In genomic region chr9:98180766-98181165, GRCm38 (mm10) we compare ENCODE assay signal across 20 mouse cellular contexts.
DNase-seq lines count a peak whose midpoint lies in the region; ATAC-seq and TF ChIP-seq lines count a peak whose summit lies in the region.
"Had no signal": no experiment of that assay in that cellular context is flagged by ENCODE, and none has a peak within 500 bp of the region (broad histone marks: within the 10 kb centered on the region; RNA-seq: fewer than 3 reads in every experiment).

No protein-coding gene starts in this region.

- peak; percentile 22 for DNase-seq in heart, embryonic 10.5 days (ENCODE audit: low spot score)
- DNase-seq in heart, adult 2 months: no peak
- DNase-seq in right cerebral cortex, postnatal 10 days (ENCODE audit: low spot score in 2 of 2): peak; percentile 13 to 18
- DNase-seq in right cerebral cortex, adult 18-20 months: no peak
- peak; percentile 46 for DNase-seq in cerebellum, adult 9-10 months
- DNase-seq in kidney, postnatal 36 days: no peak
- DNase-seq: B cell, adult 2 months; embryo, embryonic 11 days; heart, postnatal 14 days; thymus, adult 18-20 months had no signal

- H3K4me1 ChIP-seq in heart, embryonic 10.5 days: no peaks in the 10 kb centered on the region
- H3K4me1 ChIP-seq in heart, adult 2 months (ENCODE audit: control insufficient read depth, insufficient read depth, low read length): no peaks in the 10 kb centered on the region
- H3K4me1 ChIP-seq: embryonic facial prominence, embryonic 15.5 days; heart, embryonic 12.5 days; kidney, embryonic 15.5 days; liver, embryonic 12.5 days; lung, embryonic 15.5 days had no signal

- no peak for ATAC-seq in inflammation-experienced regulatory T-cells, adult 6 months
- ATAC-seq: forebrain, embryonic 16.5 days; intestine, postnatal 0 days; liver, embryonic 12.5 days had no signal

- no peak for TF ChIP-seq POLR2A in heart, adult 2 months (IDR thresholded peaks at IDR 0.05; ENCODE audit: insufficient read depth, low read depth, low read length)

- no peak for TF ChIP-seq EP300 in heart, adult 2 months (IDR thresholded peaks at IDR 0.05; ENCODE audit: insufficient read depth, low read depth, low read length)

- H3K27ac ChIP-seq in heart, embryonic 10.5 days: no peak overlapping the region
- H3K27ac ChIP-seq in heart, adult 2 months: no peak overlapping the region
- H3K27ac ChIP-seq: embryonic facial prominence, embryonic 15.5 days; hindbrain, embryonic 14.5 days; kidney, embryonic 15.5 days; liver, embryonic 12.5 days; lung, embryonic 15.5 days; macrophage had no signal

- H3K9me3 ChIP-seq in heart, embryonic 10.5 days: no peaks in the 10 kb centered on the region
- H3K9me3 ChIP-seq: embryonic facial prominence, embryonic 15.5 days; heart, embryonic 12.5 days; kidney, embryonic 15.5 days; liver, embryonic 12.5 days; lung, embryonic 15.5 days had no signal

- H3K4me3 ChIP-seq in heart, embryonic 10.5 days: no peak overlapping the region
- H3K4me3 ChIP-seq in heart, adult 2 months: no peak overlapping the region
- H3K4me3 ChIP-seq: embryonic facial prominence, embryonic 15.5 days; heart, embryonic 12.5 days; kidney, embryonic 15.5 days; liver, embryonic 12.5 days; lung, embryonic 15.5 days had no signal

- no peak overlapping the region for H3K9ac ChIP-seq in heart, adult 2 months (ENCODE audit: low read depth, low read length)
- H3K9ac ChIP-seq: embryonic facial prominence, embryonic 15.5 days; heart, embryonic 12.5 days; hindbrain, embryonic 14.5 days; kidney, embryonic 15.5 days; liver, embryonic 12.5 days; lung, embryonic 15.5 days had no signal

- H3K27me3 ChIP-seq in heart, embryonic 10.5 days (ENCODE audit: insufficient read depth, poor library complexity, severe bottlenecking): no peaks in the 10 kb centered on the region
- H3K27me3 ChIP-seq in heart, adult 2 months (ENCODE audit: control insufficient read depth, insufficient read depth, low read length): no peaks in the 10 kb centered on the region
- H3K27me3 ChIP-seq: embryonic facial prominence, embryonic 15.5 days; heart, embryonic 12.5 days; kidney, embryonic 15.5 days; liver, embryonic 12.5 days; lung, embryonic 15.5 days had no signal

- no peak for TF ChIP-seq CTCF in heart, adult 2 months (IDR thresholded peaks at IDR 0.05)

- H3K36me3 ChIP-seq in heart, embryonic 10.5 days: no peaks in the 10 kb centered on the region
- no peaks in the 10 kb centered on the region for H3K36me3 ChIP-seq in heart, adult 2 months (ENCODE audit: control insufficient read depth, insufficient read depth, low read length)
- H3K36me3 ChIP-seq: embryonic facial prominence, embryonic 15.5 days; heart, embryonic 12.5 days; kidney, embryonic 15.5 days; liver, embryonic 12.5 days; lung, embryonic 15.5 days had no signal

- WGBS in heart, embryonic 10.5 days: 53% methylated on average over 4 of the region's 4 CpGs
- WGBS in heart, adult 2 months: 56% methylated on average over 4 of the region's 4 CpGs

- intact Hi-C loops in heart, adult 2 months (cut with DNase I): no loop called here

- H3K79me2 ChIP-seq in heart, adult 2 months (replicated peaks; ENCODE audit: control insufficient read depth, insufficient read depth, low read length): no peaks in the 10 kb centered on the region

Comparison
In these comparisons a context has a peak if more than half of its experiments do, and no peak if none do; other contexts are left out.
1. DNase-seq: peak in heart, embryonic 10.5 days (single experiment), right cerebral cortex, postnatal 10 days (2 of 2) and cerebellum, adult 9-10 months (single experiment); none in heart, adult 2 months (0 of 2), right cerebral cortex, adult 18-20 months (single experiment) and kidney, postnatal 36 days (0 of 2).